Mouse (Mus musculus) megakaryocyte progenitor cell, adult 5-6 weeks (primary cell): Measurements from ENCODE around the gene Atg4b. TPM values are rescaled to one million over a fixed set of nuclear protein-coding genes. Genes with fewer than 3 reads are reported as not detected.
"Not testable (repeated sequence)": the region's sequence is repeated elsewhere in the genome, so short reads cannot be mapped to it uniquely, and the experiment has no call there.

Experiments
- ATAC-seq: replicated peaks from 2 replicates; pipeline ENCODE4 v1.8.0; 2016; ENCODE audit warnings: mild to moderate bottlenecking, moderate TSS enrichment, inconsistent platforms; ENCODE audit not compliant: poor library complexity
- total RNA-seq, 2 experiments: library from RNA; stranded (forward) in 1 of 2; stranded (reverse) in 1 of 2; fragments of 157-497, 149-512 nt in 1 of 2; fragments of 200-1000 nt in 1 of 2; gene quantifications; 2 replicates each; pipeline versions ENCODE4 v1.2.3 to v1.2.4; 2015 to 2017

Atg4b gene
- total RNA-seq, 2 experiments from 2014 or later: 21.0 to 58.5 TPM

DNA sequence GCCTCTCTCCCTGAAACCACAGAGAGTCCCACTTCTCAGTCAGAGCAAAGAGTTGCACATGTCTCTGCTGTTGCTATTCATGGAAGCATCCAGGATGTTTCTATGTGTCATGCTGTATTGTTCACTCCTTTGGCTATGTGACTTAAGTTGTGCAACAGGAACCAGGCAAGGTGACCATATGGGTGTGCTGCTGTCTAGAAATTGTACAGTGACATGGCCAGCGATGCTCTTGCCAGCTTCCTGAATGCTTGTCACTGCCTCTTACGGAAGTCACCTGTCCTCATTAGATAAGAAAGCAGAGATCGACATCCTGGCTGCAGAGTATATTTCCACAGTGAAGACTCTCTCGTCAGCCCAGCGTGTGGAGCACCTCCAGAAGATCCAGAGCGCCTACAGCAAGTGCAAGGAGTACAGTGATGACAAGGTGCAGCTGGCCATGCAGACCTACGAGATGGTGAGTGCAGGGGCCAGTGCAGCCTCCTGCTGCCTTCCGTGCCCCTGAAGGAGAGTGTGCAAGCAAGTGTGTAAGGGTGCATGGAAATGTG lies 60.3 kb downstream of the Atg4b start:
- no peak for ATAC-seq

DNA sequence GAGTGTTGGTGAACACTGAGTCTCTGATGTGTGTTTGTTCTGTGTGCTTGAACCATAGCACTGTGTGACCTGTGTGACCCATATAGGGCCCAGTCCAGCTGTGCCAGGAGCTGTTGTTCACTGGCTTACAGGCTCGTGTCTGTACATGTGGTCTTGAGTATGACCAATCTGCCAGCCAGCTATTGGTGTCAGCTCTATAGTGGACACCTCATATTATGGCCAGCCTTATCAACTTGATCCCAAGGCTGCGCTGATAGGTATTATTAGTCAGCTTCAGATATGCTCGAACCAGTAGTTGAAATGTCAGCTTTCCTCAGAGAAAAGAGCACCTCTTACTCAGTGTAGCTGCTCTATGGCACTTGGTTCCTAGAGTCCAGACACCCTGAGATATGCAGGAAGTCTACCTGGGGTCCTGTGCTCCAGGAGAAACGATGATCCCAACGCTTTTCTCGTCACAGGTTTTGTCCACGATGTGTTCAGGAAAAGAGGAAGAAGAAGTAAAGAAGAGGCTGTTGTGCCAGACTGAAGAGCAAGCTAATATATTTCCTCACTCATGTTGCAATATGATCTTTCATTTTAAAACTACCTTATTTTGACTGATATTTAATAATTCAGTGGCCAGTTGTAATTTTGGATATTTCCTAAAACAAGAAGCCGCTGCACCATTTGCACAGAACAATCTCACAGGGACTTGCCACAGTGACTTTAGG lies 66.7 kb downstream of the Atg4b start:
- ATAC-seq: peak; percentile 61

DNA sequence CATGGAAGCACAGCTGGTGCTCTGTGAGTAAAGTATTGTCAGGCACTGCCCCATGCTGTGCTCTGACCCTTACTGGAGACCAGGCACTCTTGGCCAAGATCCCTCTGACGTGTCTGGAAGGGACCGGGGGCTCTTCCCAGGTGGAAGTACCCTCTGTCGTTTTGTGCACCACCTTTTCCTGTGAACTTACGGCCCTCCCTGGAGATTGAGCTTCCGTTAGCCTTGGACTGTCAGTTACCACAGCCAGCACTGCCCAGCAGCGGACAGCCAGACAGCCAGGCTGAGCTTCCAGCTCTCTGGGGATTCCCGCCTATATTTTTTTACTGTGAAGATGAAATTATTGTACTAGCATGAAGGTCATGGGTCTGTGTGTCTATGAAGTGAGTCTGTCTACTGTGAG lies 67.4 kb downstream of the Atg4b start:
- ATAC-seq: no peak

DNA sequence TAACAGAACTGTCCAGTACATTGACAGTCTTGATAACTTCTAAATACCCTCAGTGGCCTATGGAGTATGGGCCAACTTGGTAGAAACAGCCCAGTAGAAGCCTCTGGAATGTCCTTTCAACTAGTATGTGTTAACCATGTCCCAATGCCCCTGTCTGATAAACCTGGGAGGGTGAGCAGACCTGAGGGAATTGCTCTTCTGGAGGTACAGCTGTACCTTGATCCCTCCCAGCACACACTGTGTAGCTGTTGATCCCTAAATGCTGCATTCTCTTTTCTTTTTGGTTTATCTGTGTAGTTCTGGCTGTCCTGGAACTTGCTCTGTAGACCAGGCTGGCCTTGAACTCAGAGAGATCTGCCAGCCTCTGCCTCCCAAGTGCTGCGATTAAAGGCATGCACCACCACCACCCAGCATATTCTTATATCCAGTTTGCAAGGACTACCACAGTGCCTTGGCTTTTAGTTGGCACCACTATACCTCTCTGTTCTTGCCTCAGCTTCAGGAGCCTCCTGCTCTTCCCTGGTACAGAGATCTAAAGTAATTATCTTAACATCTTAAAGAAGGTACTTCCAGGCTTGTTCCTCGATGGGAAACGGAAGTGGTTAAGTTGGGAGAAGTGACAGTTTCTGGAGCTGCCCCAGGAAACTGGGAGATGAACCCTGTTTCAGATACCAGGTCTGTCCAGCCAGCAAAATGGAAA lies 72.6 kb downstream of the Atg4b start:
- ATAC-seq: no peak

DNA sequence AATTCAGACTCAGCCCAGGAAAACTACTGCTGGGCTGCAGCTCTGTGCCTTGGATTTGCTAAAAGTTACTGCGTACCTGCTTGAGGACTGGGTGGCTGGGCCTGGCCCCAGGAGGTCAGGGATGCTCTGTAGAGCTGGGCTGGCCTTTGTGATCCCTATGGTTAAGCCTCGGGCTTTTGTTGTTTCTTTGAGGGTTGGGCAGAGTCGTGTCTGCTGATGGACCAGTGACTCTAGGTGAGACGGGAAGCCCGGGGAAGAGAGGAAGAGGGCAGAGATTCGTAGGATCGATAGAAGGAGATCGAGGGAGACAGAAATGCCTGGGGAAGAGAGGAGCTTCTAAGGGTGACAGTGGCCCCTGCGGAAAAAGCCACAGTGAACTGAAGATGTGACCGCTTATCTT lies 73.3 kb downstream of the Atg4b start, which contains the start of gene D2hgdh:
Gene D2hgdh (plus strand): TSS at position 301 of the 400 bp plus-strand sequence.
- no peak; the same call in 1 of the 2 replicates for ATAC-seq

DNA sequence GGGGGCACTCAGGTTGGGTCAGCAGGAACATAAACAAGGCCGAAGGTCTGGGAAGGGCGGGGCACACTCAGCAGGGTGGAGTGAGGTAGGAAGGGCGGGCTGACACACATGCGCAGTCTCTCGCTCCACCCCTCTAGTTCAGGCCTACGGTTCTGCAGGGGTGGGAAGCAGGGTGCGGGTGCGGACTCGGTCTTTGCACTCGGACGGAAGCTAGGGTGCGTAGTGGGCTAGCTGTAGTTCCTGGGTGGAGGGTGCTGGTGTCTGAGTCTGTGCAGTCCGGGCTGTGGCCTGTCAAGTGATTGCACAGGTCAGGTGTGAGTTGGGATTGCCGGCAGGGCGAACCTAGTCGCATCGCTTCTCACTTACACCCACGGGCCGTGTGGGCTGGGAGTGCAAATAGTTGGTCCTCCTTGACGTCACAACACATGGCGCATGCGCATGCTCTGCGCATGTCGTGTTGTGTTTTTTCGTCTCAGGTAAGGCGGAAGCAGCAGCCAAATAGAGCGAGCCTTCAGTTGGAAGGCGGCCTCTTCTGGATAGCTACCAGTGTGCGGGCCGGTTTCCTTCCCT lies 73.9 kb downstream of the Atg4b start:
- peak; percentile 84 for ATAC-seq

DNA sequence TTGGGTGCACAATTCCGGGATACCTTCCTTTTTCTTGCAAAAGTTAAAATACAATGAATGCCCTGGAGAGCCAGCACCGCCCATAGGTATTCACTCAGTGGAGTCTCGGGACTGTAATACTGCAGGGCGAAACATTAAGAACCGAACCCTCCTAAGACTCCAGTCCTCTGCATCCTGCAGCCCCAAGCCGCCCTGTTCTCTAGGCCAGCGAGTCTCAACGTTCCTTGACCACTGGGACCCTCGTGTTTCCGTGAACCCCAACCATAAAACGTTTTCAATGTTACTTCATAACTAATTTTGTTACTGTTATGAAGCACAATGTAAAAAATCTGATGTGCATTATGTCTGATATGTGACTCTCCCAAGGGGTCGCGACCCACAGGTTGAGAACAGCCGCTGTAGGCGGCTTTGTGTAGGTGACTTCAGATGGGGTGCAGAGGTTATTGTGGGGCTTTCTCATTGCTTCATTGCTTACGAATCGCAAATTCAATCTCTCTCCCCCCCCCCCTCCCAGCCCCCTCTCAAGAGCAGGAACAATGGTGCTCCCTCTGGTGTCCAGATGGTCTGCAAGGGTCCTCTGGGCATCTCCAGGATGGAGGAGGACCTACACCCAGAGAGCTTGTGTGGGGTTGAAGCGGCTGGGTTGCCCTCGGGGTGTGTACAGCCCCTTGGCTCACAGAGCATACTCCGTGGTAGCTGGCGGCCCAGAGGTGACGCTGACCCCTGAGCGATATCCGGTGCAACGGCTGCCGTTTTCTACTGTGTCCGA lies 74.7 kb downstream of the Atg4b start:
- ATAC-seq: 0 out of 2 replicates have a peak, but pooled peaks have one; percentile 2

DNA sequence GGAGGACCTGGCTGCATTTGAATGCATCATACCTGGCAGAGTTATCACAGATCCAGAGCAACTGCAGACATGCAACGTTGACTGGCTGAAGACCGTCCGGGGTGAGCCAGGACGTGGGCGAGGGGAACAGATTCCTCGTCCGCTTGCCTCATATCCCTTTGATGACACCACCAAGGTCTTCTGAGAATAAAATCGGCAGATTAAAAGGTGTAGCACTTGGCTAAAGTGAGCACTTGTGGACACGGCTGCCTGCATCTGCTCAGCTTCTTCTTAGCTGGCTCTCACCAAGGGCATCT lies 75.2 kb downstream of the Atg4b start:
- no peak for ATAC-seq

DNA sequence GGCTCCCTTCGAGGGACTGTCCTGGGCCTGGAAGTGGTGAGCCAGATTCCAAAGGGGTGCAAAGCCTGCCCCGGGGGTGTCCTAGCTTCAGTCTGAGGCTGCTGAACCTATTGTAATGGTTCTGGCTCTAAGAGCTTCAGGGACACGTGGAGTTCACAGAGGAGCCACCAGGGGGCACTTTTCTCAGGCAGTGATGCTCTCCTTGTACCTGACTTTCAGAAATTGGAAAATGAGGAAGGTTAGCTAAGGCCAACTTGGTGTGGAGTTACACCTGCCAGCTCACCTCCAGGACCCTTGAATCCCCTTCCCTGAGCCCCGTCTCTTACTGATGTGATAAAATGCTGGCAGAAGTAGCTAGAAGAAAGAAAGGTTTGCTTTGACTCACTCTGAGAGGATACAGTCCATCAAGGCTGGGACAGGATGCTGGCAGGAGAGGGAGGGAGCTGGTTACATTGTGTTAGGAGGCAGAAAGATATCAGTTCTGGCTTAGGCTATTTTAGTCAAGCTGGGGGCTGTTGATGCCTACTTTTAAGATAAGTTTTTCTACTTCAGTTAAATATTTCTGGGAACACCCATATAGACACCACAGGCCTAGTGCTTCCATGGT lies 81.6 kb downstream of the Atg4b start:
- peak; percentile 92 for ATAC-seq

DNA sequence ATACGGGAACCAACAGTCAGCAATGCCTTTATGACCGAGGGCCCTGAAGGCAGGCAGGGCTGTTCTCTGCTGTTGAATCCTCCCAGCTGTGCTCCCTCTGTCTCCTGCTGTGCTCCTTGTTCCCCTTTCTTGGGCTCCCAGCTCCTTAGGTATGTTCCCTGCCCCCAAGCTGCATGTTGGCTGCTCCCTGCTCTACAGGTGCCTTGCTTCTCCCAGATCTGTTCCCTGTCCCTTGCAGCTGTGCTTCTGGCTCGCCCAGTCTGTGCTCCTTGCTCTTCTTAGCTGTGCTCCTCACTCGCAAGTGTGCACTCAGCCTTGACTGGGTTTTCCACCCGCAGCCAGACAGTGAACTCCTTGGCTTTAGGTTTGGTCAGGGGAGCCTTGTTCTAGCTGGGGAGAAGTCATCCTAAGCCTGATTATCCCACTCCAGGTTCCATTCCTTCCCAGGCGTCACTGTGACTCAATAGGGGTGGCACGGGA lies 83.4 kb downstream of the Atg4b start:
- ATAC-seq: no peak

DNA sequence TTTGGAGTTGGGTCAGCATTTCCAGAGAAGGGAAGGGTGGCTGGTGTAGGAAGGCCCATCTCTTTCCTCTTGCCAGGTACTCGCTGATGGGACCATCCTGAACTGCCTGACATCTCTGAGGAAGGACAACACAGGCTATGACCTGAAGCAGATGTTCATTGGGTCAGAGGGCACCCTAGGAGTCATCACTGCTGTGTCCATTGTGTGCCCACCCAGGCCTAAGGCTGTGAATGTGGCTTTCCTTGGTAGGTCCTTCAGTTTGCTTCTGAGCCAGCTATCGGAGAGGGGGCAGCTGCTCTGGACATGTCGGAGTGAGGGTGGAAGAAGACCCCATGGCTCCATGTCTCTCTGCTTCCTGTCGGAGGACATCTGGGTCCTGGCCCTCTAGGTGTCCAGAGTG lies 83.9 kb downstream of the Atg4b start:
- ATAC-seq: no peak

DNA sequence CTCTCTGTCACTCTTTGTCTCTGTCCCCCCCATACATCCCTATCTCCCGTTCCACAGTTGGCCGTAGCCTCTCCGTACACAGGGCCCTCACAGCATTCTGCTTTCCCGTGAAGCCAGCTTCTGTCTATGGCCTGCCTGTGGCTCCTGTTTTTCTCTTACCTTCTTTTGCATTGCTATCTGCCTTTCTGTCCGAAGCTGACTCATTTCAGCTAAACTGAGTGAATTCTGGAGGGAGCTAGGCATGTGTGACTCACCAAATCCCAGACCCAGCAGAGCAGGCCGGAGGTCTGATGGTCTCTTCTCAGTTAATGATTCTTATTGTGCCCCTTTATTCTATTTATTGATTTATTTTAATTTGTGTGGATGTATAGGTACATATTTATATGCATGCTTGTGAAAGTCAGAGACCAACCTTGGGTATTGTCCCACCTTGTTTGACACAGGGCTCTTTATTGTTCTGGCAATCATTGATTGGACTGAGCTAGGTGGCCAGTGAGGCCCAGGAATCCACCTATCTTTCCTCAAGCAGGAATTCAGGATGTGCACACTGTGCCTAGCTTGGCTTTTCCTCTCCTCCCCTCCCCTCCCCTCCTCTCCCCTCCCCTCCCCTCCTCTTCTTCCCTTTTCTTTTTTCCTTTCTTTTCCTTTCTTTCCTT lies 84.7 kb downstream of the Atg4b start:
- no peak for ATAC-seq

DNA sequence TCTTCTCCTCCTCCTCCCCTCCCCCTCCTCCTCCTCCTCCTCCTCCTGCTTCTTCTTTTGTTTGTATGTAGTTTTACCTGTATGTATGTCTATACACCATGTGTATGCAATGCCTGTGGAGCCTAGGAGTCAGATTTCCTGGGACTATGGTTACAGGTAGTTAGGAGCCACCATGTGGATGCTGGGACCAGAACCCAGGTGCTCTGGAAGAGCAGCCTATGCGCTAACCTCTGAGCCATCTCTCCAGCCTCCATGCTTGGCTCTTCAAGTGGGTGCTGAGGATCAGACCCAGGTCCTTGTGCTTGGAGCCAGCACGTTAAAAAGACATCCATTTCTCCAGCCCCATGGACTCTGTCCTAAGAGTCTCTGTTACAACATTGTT lies 85.2 kb downstream of the Atg4b start:
- no peak for ATAC-seq

DNA sequence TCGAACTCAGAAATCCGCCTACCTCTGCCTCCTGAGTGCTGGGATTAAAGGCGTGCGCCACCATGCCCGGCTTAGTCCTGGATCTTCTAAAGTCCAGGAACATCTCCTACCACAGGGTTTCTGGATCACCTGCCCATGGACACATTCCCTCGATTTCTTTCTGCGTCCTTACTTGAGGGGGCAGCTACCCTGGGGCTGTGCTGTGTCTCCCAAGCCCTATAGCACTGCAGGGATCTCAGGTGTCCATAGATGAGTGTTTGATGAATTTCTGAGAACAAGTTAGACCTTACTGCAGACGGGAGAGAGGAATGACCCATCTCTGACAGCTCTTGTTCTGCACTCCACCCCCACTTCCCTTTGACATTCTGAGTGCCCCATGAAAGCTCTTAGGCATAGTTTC lies 86.0 kb downstream of the Atg4b start:
- no peak for ATAC-seq

DNA sequence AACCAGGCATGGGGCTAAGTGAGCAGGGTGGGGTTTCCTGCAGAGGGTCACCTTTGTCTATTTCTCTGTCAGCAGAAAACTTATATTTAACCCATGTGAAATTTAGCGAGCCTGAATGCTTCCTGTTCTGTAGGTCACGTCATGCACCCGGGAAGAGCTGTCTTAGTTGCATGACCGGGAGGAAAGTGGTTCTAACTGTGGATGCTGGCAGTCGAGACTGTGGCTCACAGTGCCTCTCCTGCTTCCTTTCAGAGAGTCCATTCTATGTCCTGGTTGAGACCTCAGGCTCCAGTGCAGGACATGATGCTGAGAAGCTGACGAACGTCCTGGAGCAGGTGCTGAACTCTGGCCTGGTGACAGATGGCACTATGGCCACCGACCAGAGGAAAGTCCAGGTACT lies 87.3 kb downstream of the Atg4b start:
- not testable (repeated sequence) for ATAC-seq

Other genes starting within 250 kb of the Atg4b start
- gene Farp2, start 239.4 kb upstream of the Atg4b start, total RNA-seq (2015): 2.6 and 5.0 TPM in 2 replicates
- gene Farp2, start 239.4 kb upstream of the Atg4b start, total RNA-seq (2017): 1.0 and 1.1 TPM in 2 replicates
- 23.4 and 28.8 TPM in 2 replicates for gene Stk25, start 92.8 kb upstream of the Atg4b start, total RNA-seq (2015)
- gene Stk25, start 92.8 kb upstream of the Atg4b start, total RNA-seq (2017): 28.6 and 47.7 TPM in 2 replicates
- gene Bok, start 65.8 kb upstream of the Atg4b start, total RNA-seq (2015): 0.17 TPM in 1 of 2 replicates, not detected in the other
- 0.92 TPM in 1 of 2 replicates, not detected in the other for gene Bok, start 65.8 kb upstream of the Atg4b start, total RNA-seq (2017)
- gene Thap4, start 3.4 kb downstream of the Atg4b start, total RNA-seq (2015): 40.9 and 47.0 TPM in 2 replicates
- gene Thap4, start 3.4 kb downstream of the Atg4b start, total RNA-seq (2017): 21.0 and 26.2 TPM in 2 replicates
- 234 TPM in 2 replicates for gene Dtymk, start 50.4 kb downstream of the Atg4b start, total RNA-seq (2015)
- 229 and 230 TPM in 2 replicates for gene Dtymk, start 50.4 kb downstream of the Atg4b start, total RNA-seq (2017)
- gene Ing5, start 52.5 kb downstream of the Atg4b start, total RNA-seq (2015): 9.0 and 10.2 TPM in 2 replicates
- 38.3 and 42.8 TPM in 2 replicates for gene Ing5, start 52.5 kb downstream of the Atg4b start, total RNA-seq (2017)
- gene D2hgdh, start 73.4 kb downstream of the Atg4b start, total RNA-seq (2015): 11.5 and 14.4 TPM in 2 replicates
- 16.5 and 17.0 TPM in 2 replicates for gene D2hgdh, start 73.4 kb downstream of the Atg4b start, total RNA-seq (2017)
- gene Gal3st2, start 109.8 kb downstream of the Atg4b start, total RNA-seq (2015): 0.15 TPM in 1 of 2 replicates, not detected in the other
- not detected in 2 replicates for gene Gal3st2, start 109.8 kb downstream of the Atg4b start, total RNA-seq (2017)
- not detected in 2 replicates for gene Gal3st2b, start 166.8 kb downstream of the Atg4b start, total RNA-seq (2015)
- gene Gal3st2b, start 166.8 kb downstream of the Atg4b start, total RNA-seq (2017): not detected in 2 replicates
- not detected in 2 replicates for gene Gal3st2c, start 239.0 kb downstream of the Atg4b start, total RNA-seq (2015)
- not detected in 2 replicates for gene Gal3st2c, start 239.0 kb downstream of the Atg4b start, total RNA-seq (2017)